Mouse (Mus musculus) C2C12 (cell line): Measurements from ENCODE around the gene Baz2b. TPM values are rescaled to one million over a fixed set of nuclear protein-coding genes. Genes with fewer than 3 reads are reported as not detected.

Experiments used
- H3K27me3 ChIP-seq: one replicate; pipeline ENCODE4 v1.6.1; 2011; ENCODE audit not compliant: control insufficient read depth, insufficient read depth, insufficient read length
- H3K36me3 ChIP-seq: one replicate; pipeline ENCODE4 v1.6.1; 2011; ENCODE audit not compliant: control insufficient read depth, insufficient read depth
- H3K4me3 ChIP-seq: one replicate; pipeline ENCODE4 v1.5.1; 2011; ENCODE audit warnings: mild to moderate bottlenecking, control low read depth; ENCODE audit not compliant: poor library complexity, insufficient read depth, severe bottlenecking
- H3K79me2 ChIP-seq: one replicate; pipeline ENCODE4 v1.6.1; 2011; ENCODE audit not compliant: control insufficient read depth, insufficient read depth
- H3K79me3 ChIP-seq: one replicate; pipeline ENCODE4 v1.6.1; 2011; ENCODE audit warnings: low read depth, control low read depth
- H3ac ChIP-seq: one replicate; pipeline ENCODE3; 2011; ENCODE audit warnings: low read depth; ENCODE audit not compliant: control insufficient read depth, insufficient read length
- CEBPB ChIP-seq: IDR thresholded peaks from one replicate; pipeline ENCODE4 v1.6.1; 2011; ENCODE audit warnings: low read depth, mild to moderate bottlenecking, control low read depth, moderate library complexity
- CTCF ChIP-seq: IDR thresholded peaks from one replicate; pipeline ENCODE4 v1.5.1; 2011; ENCODE audit not compliant: control insufficient read depth, insufficient read depth, insufficient read length
- FOSL1 ChIP-seq: IDR thresholded peaks from one replicate; pipeline ENCODE4 v1.8.0; 2011; ENCODE audit warnings: mild to moderate bottlenecking, low read length; ENCODE audit not compliant: poor library complexity, insufficient read depth, severe bottlenecking
- MAX ChIP-seq: IDR thresholded peaks from one replicate; pipeline ENCODE4 v1.6.1; 2011; ENCODE audit warnings: mild to moderate bottlenecking, control low read depth
- MYOD1 ChIP-seq: IDR thresholded peaks from one replicate; pipeline ENCODE4 v1.6.1; 2011; ENCODE audit warnings: low read depth; ENCODE audit not compliant: control insufficient read depth, insufficient read length
- MYOG ChIP-seq: IDR thresholded peaks from one replicate; pipeline ENCODE4 v1.6.1; 2011; ENCODE audit not compliant: control insufficient read depth, insufficient read length; ENCODE audit errors: extremely low read depth
- USF1 ChIP-seq: IDR thresholded peaks from one replicate; pipeline ENCODE4 v1.6.1; 2011; ENCODE audit warnings: low read depth, mild to moderate bottlenecking, control low read depth, moderate library complexity
- polyA plus RNA-seq: library from polyadenylated mRNA; unstranded; fragments of >200 nt; fragmentation: generic; extraction: Trizol; gene quantifications from one replicate; pipeline ENCODE4 v1.2.1, GENCODE M21; 2012; ENCODE audit warnings: missing spikeins

Baz2b gene
- polyA plus RNA-seq, 1 experiment = 9.4 TPM

GRCm38 (mm10) chr2:59955916-59956315 lies 253.7 kb downstream of the Baz2b start:
- TF ChIP-seq MYOD1 (no peak), MYOG (no peak), CEBPB (no peak)
- Histone ChIP-seq H3ac (no peak overlapping the region), H3K27me3 (no peaks in the 10 kb centered on the region), H3K36me3 (peaks cover 14% of the 10 kb centered on the region), H3K79me2 (no peaks in the 10 kb centered on the region), H3K4me3 (no peak overlapping the region), H3K79me3 (no peaks in the 10 kb centered on the region)

GRCm38 (mm10) chr2:59954791-59955190 lies 254.8 kb downstream of the Baz2b start:
- H3K27me3 ChIP-seq = no peaks in the 10 kb centered on the region
- H3K79me2 ChIP-seq = no peaks in the 10 kb centered on the region
- H3ac ChIP-seq = no peak overlapping the region
- peaks cover 12% of the 10 kb centered on the region for H3K36me3 ChIP-seq
- TF ChIP-seq CTCF (no peak), CEBPB (no peak), MYOD1 (no peak), MYOG (no peak), MAX (no peak), USF1 (no peak)
- no peaks in the 10 kb centered on the region for H3K79me3 ChIP-seq
- no peak overlapping the region for H3K4me3 ChIP-seq

DNA sequence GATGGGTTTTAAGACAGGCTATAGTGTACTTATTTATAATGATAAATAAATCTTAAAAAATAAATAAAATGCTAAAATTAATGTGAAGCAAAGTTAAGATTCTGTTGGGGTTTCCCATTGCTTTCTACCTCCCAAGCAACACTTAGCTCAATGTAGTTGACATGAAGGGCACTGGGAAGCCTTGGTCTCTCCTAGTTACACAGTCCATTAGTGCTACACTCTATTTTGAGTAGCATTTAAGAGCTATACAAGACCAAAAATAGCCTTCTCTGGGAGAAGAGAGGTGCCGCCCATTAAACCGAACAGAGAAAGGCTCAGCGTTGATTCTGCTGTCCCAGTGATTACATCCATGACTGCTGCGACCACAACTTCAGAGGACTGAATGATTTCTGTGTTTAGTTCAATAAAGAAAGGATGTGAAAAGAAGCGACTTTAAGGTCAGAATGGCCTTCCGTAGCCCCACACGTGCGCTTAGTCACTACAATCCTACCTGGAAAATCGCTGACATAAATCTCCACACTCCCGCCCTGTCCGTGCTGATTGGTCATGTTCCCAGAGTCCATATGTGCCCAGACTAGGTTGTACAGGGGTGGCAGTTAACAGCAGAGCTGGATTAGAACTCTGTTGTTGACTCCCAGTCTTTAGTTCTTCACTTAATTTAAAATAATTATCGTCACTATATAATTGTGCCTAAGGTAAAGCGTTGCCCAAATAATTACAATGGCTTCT lies 257.2 kb downstream of the Baz2b start:
- H3K36me3 ChIP-seq = peaks cover 17% of the 10 kb centered on the region
- H3ac ChIP-seq = no peak overlapping the region
- H3K79me2 ChIP-seq = no peaks in the 10 kb centered on the region
- no peak for TF ChIP-seq MYOD1
- no peak for TF ChIP-seq CEBPB
- TF ChIP-seq MYOG = no peak
- no peak for TF ChIP-seq MAX
- no peak for TF ChIP-seq CTCF
- TF ChIP-seq FOSL1 = no peak
- no peak for TF ChIP-seq USF1
- no peak overlapping the region for H3K4me3 ChIP-seq
- no peaks in the 10 kb centered on the region for H3K79me3 ChIP-seq
- no peaks in the 10 kb centered on the region for H3K27me3 ChIP-seq

DNA sequence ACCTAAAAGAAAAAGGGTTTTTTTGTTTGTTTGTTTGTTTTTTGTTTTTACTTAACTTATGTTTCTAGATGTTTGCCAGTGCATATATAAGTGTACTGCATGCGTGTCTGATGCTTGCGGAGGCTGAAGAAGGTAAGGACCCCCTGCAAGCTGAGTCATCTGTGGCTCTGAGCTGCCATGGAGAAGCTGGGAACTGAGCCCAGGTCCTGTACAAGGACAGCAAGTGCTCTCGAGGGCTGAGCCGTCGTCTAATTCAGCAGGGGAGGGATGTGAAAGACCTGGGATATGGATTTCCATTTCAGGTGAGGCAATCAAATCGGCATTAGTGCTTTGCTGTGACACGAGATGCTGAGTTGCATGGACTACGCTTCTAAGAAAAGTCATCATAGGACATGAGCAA lies 257.9 kb downstream of the Baz2b start:
- Histone ChIP-seq H3ac (no peak overlapping the region), H3K79me2 (no peaks in the 10 kb centered on the region), H3K27me3 (no peaks in the 10 kb centered on the region), H3K36me3 (peaks cover 23% of the 10 kb centered on the region), H3K4me3 (no peak overlapping the region), H3K79me3 (no peaks in the 10 kb centered on the region)
- no peak for TF ChIP-seq MAX
- TF ChIP-seq CEBPB = no peak
- TF ChIP-seq MYOD1 = no peak
- no peak for TF ChIP-seq USF1
- TF ChIP-seq FOSL1 = no peak
- TF ChIP-seq CTCF = no peak
- TF ChIP-seq MYOG = no peak

- Histone ChIP-seq H3K27me3 (no peaks in the 10 kb centered on the region), H3K4me3 (no peak overlapping the region), H3ac (no peak overlapping the region), H3K36me3 (peaks cover 23% of the 10 kb centered on the region), H3K79me2 (no peaks in the 10 kb centered on the region), H3K79me3 (no peaks in the 10 kb centered on the region)
- TF ChIP-seq USF1 (no peak), FOSL1 (no peak), MYOD1 (no peak), MAX (no peak), CTCF (no peak), MYOG (no peak), CEBPB (no peak)
These were observed 258.5 kb downstream of the Baz2b start for GRCm38 (mm10) chr2:59951127-59951526.

DNA sequence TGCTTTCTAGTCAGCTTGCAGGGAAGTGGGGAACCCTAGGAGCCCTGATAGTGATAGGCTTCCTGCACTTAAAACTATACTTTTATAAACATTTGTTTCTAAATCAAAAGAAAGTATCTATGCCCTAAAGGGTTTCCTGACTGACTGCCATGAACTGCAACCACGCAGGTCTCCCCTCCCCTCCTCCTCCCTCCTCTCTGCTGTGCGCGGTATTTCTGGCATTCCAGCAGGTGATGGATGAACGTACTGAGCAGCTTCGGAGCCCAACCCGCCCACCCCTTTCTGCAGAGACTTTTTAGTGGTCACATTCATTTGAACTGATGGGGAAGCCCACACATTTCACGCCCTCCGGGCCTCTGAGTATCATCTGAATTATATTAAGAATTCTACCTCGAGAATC lies 273.3 kb downstream of the Baz2b start:
- H3K27me3 ChIP-seq = no peaks in the 10 kb centered on the region
- H3K79me3 ChIP-seq = no peaks in the 10 kb centered on the region
- peaks cover 12% of the 10 kb centered on the region for H3K36me3 ChIP-seq
- no peak for TF ChIP-seq MAX
- no peak for TF ChIP-seq USF1
- TF ChIP-seq MYOD1 = no peak
- no peak for TF ChIP-seq CEBPB
- no peak for TF ChIP-seq FOSL1
- no peak for TF ChIP-seq MYOG
- no peak for TF ChIP-seq CTCF
- no peak overlapping the region for H3K4me3 ChIP-seq
- H3K79me2 ChIP-seq = no peaks in the 10 kb centered on the region
- H3ac ChIP-seq = no peak overlapping the region
